Mouse (Mus musculus) activated CD4-positive, CD25-positive, alpha-beta regulatory T cell (primary cell): ENCODE data around the gene Rtn4rl1. TPM values are rescaled to one million over a fixed set of nuclear protein-coding genes. Genes with fewer than 3 reads are reported as not detected.

Experiments used
- polyA plus RNA-seq, 2 experiments: library from polyadenylated mRNA; unstranded; fragments of 100-300 nt; shearing (Covaris generic); gene quantifications; one replicate each; pipeline ENCODE4 v1.2.1; 2017

Rtn4rl1 gene
- 10 to 100 TPM; 10.2 to 20.9 TPM for polyA plus RNA-seq

GRCm38 (mm10) chr11:75193256-75194071, at the start of gene Rtn4rl1:
Gene Rtn4rl1, plus strand, starts transcription at chr11:75193783.

GRCm38 (mm10) chr11:75169405-75170080, 24.0 kb upstream of the Rtn4rl1 start, which contains the start of gene Hic1:
Gene Hic1, minus strand, starts transcription at chr11:75169519.

GRCm38 (mm10) chr11:75178672-75179208, 14.8 kb upstream of the Rtn4rl1 start, which contains the start of gene Ovca2:
Gene Ovca2, minus strand, starts transcription at chr11:75178835.

GRCm38 (mm10) chr11:75190905-75191441, 2.6 kb upstream of the Rtn4rl1 start, which contains the start of gene Dph1:
Gene Dph1, minus strand, starts transcription at chr11:75191241.

Other genes starting within 250 kb of the Rtn4rl1 start
- 1 to 10 TPM in 1 of 2 experiments, under 1 TPM in 1; 0.28 to 4.8 TPM for gene Hic1, start 24.3 kb upstream of the Rtn4rl1 start, polyA plus RNA-seq
- 10 to 100 TPM; 35.0 to 44.0 TPM for gene Ovca2, start 14.9 kb upstream of the Rtn4rl1 start, polyA plus RNA-seq
- gene Dph1, start 2.5 kb upstream of the Rtn4rl1 start, polyA plus RNA-seq: 10 to 100 TPM; 10.6 to 15.2 TPM
- 100 to 1,000 TPM; 126 to 149 TPM for gene Rpa1, start 154.5 kb downstream of the Rtn4rl1 start, polyA plus RNA-seq
- 10 to 100 TPM; 12.9 to 15.4 TPM for gene Smyd4, start 154.7 kb downstream of the Rtn4rl1 start, polyA plus RNA-seq
- gene Serpinf1, start 228.9 kb downstream of the Rtn4rl1 start, polyA plus RNA-seq: 1 to 10 TPM; 2.2 to 2.9 TPM
- gene Serpinf2, start 245.8 kb downstream of the Rtn4rl1 start, polyA plus RNA-seq: under 1 TPM in 1 of 2 experiments, not detected in 1; 0.16 TPM